In genomic region chr13:113728111-113728510, GRCm38 (mm10) we compare ENCODE assay signal across 8 mouse cellular contexts.
DNase-seq lines count a peak whose midpoint lies in the region; ATAC-seq lines count a peak whose summit lies in the region.

No protein-coding gene starts in this region.

- peak; percentile 3 for DNase-seq in cerebellum, adult 9-10 months
- DNase-seq in cerebellum, adult 8-10 months, result no peak
- DNase-seq in 3T3-L1 (ENCODE audit: low read depth, low spot score) (peak; percentile 30), liver (no peak)
- peak; percentile 47 for DNase-seq in embryonic facial prominence, embryonic 10.5 days (ENCODE audit: low spot score)
- peak; percentile 85 to 86 for DNase-seq in kidney, adult 8-10 months
- peak; percentile 90 for DNase-seq in urinary bladder, postnatal 14 days (ENCODE audit: low spot score)

- no peak overlapping the region for H3K9ac ChIP-seq in neural tube, embryonic 15.5 days (replicated peaks)

- no peak for ATAC-seq in neural tube, embryonic 15.5 days (ENCODE audit: low FRiP score)

- H3K27me3 ChIP-seq in embryonic facial prominence, embryonic 10.5 days (replicated peaks; ENCODE audit: low read depth, poor library complexity, severe bottlenecking), result no peaks in the 10 kb centered on the region
- H3K27me3 ChIP-seq in neural tube, embryonic 15.5 days (replicated peaks), result no peaks in the 10 kb centered on the region

- H3K36me3 ChIP-seq in embryonic facial prominence, embryonic 10.5 days (replicated peaks), result peaks cover 6% of the 10 kb centered on the region
- no peaks in the 10 kb centered on the region for H3K36me3 ChIP-seq in neural tube, embryonic 15.5 days

- H3K4me2 ChIP-seq in neural tube, embryonic 15.5 days, result no peak overlapping the region

- H3K4me1 ChIP-seq in embryonic facial prominence, embryonic 10.5 days, result peaks cover 12% of the 10 kb centered on the region
- H3K4me1 ChIP-seq in neural tube, embryonic 15.5 days, result peaks cover 4% of the 10 kb centered on the region; the same call in 1 of the 2 replicates

- H3K9me3 ChIP-seq in embryonic facial prominence, embryonic 10.5 days, result no peaks in the 10 kb centered on the region
- H3K9me3 ChIP-seq in neural tube, embryonic 15.5 days (replicated peaks), result no peaks in the 10 kb centered on the region

- WGBS in embryonic facial prominence, embryonic 10.5 days, result 47% methylated on average over 5 of the region's 5 CpGs
- 38% methylated on average over 5 of the region's 5 CpGs for WGBS in neural tube, embryonic 15.5 days

- no peak overlapping the region for H3K4me3 ChIP-seq in embryonic facial prominence, embryonic 10.5 days
- H3K4me3 ChIP-seq in neural tube, embryonic 15.5 days (replicated peaks), result no peak overlapping the region

- H3K27ac ChIP-seq in embryonic facial prominence, embryonic 10.5 days (replicated peaks), result no peak overlapping the region
- no peak overlapping the region for H3K27ac ChIP-seq in neural tube, embryonic 15.5 days (replicated peaks)

Comparison
In these comparisons a context has a peak if more than half of its experiments do, and no peak if none do; other contexts are left out.
1. DNase-seq: peak in cerebellum, adult 9-10 months (single experiment), 3T3-L1 (single experiment), embryonic facial prominence, embryonic 10.5 days (single experiment), kidney, adult 8-10 months (2 of 2) and urinary bladder, postnatal 14 days (single experiment); none in cerebellum, adult 8-10 months (single experiment) and liver (single experiment).